Mouse (Mus musculus) hindbrain, embryonic 14.5 days (tissue): ENCODE results near the gene Mical3. TPM values are rescaled to one million over a fixed set of nuclear protein-coding genes. Genes with fewer than 3 reads are reported as not detected.

Source experiments
- ATAC-seq: fragments of 200-750 bp; cut with Nextera tagmentation; 2 replicates; pipeline ENCODE4 v1.8.0; 2017; ENCODE audit warnings: moderate number of reproducible peaks, mild to moderate bottlenecking, moderate TSS enrichment, moderate library complexity; ENCODE audit not compliant: low FRiP score
- DNase-seq: peaks from one replicate; pipeline ENCODE4 v3.0.0-alpha.2; 2015; ENCODE audit warnings: low spot score
- H3K27ac ChIP-seq: fragments of 300-500 bp; sonication (generic); 2 replicates; pipeline ENCODE4 v1.5.1; 2014; ENCODE audit warnings: mild to moderate bottlenecking, moderate library complexity
- H3K27me3 ChIP-seq: fragments of 300-500 bp; sonication (generic); 2 replicates; pipeline ENCODE4 v1.6.1; 2014; ENCODE audit warnings: mild to moderate bottlenecking, low read length, mixed read lengths; ENCODE audit not compliant: control insufficient read depth, insufficient read depth
- H3K36me3 ChIP-seq: fragments of 300-500 bp; sonication (generic); replicated peaks from 2 replicates; pipeline ENCODE4 v1.6.1; 2014; ENCODE audit not compliant: control insufficient read depth, insufficient read depth
- H3K4me1 ChIP-seq: fragments of 300-500 bp; sonication (generic); replicated peaks from 2 replicates; pipeline ENCODE4 v1.6.1; 2014; ENCODE audit warnings: antibody characterized with exemption, low read length, mixed read lengths; ENCODE audit not compliant: control insufficient read depth, insufficient read depth
- H3K4me2 ChIP-seq: fragments of 300-500 bp; sonication (generic); replicated peaks from 2 replicates; pipeline ENCODE4 v1.6.1; 2014; ENCODE audit warnings: mild to moderate bottlenecking, moderate library complexity
- H3K4me3 ChIP-seq: fragments of 300-500 bp; sonication (generic); replicated peaks from 2 replicates; pipeline ENCODE4 v1.5.1; 2014; ENCODE audit warnings: mild to moderate bottlenecking, low read length
- H3K9ac ChIP-seq: fragments of 300-500 bp; sonication (generic); 2 replicates; pipeline ENCODE4 v1.6.1; 2014
- H3K9me3 ChIP-seq: fragments of 300-500 bp; sonication (generic); 2 replicates; pipeline ENCODE4 v1.6.1; 2016; ENCODE audit warnings: low read length; ENCODE audit not compliant: control insufficient read depth
- WGBS: fragments of 180-500 bp; shearing (Covaris S2); extraction: QIAGEN DNeasy Blood & Tissue Kit; methylation state at CpG from one replicate; pipeline ENCODE4 v1.1.7; 2014; 5-methylcytosine and 5-hydroxymethylcytosine counted together
- polyA plus RNA-seq: library from polyadenylated mRNA; unstranded; fragments of >200 nt; fragmentation: Nextera tagmentation; extraction: Ambion mirVana; gene quantifications from 2 replicates; pipeline ENCODE4 v1.2.1, GENCODE M21; 2014

Mical3 gene
- polyA plus RNA-seq, 1 experiment from 2014 or later = 49.4 TPM

GRCm38 (mm10) chr6:121039719-121040118, 91.1 kb downstream of the Mical3 start:
- Histone ChIP-seq H3K27ac (no peak overlapping the region), H3K9ac (no peak overlapping the region), H3K9me3 (no peaks in the 10 kb centered on the region), H3K4me3 (no peak overlapping the region), H3K27me3 (no peaks in the 10 kb centered on the region), H3K4me1 (no peaks in the 10 kb centered on the region), H3K36me3 (peaks cover 71% of the 10 kb centered on the region), H3K4me2 (no peak overlapping the region)
- ATAC-seq (no peak), DNase-seq (no peak)
- 96% methylated on average over 3 of the region's 3 CpGs for WGBS

- no peak for ATAC-seq
- no peak overlapping the region for H3K4me2 ChIP-seq
- no peak for DNase-seq
- peaks cover 75% of the 10 kb centered on the region for H3K36me3 ChIP-seq
- no peaks in the 10 kb centered on the region for H3K9me3 ChIP-seq
- H3K4me1 ChIP-seq = no peaks in the 10 kb centered on the region
- no peak overlapping the region for H3K9ac ChIP-seq
- H3K27ac ChIP-seq = no peak overlapping the region
- no peaks in the 10 kb centered on the region for H3K27me3 ChIP-seq
- H3K4me3 ChIP-seq = no peak overlapping the region
- 87% methylated on average over 9 of the region's 9 CpGs for WGBS
Measured at GRCm38 (mm10) chr6:121039286-121039685, 91.5 kb downstream of the Mical3 start.

GRCm38 (mm10) chr6:121037086-121037485, 93.7 kb downstream of the Mical3 start:
- Histone ChIP-seq H3K27ac (no peak overlapping the region), H3K9ac (no peak overlapping the region), H3K4me2 (no peak overlapping the region), H3K4me3 (no peak overlapping the region), H3K9me3 (no peaks in the 10 kb centered on the region), H3K4me1 (no peaks in the 10 kb centered on the region), H3K36me3 (peaks cover 93% of the 10 kb centered on the region), H3K27me3 (no peaks in the 10 kb centered on the region)
- WGBS = 60% methylated on average over 4 of the region's 4 CpGs
- ATAC-seq (no peak), DNase-seq (no peak)

- Histone ChIP-seq H3K9me3 (no peaks in the 10 kb centered on the region), H3K27ac (no peak overlapping the region), H3K9ac (no peak overlapping the region), H3K36me3 (peaks cover 93% of the 10 kb centered on the region), H3K4me3 (no peak overlapping the region), H3K27me3 (no peaks in the 10 kb centered on the region), H3K4me1 (no peaks in the 10 kb centered on the region), H3K4me2 (no peak overlapping the region)
- ATAC-seq (no peak), DNase-seq (no peak)
- WGBS = 89% methylated on average over 3 of the region's 3 CpGs
Measured at GRCm38 (mm10) chr6:121035929-121036328, 94.9 kb downstream of the Mical3 start.

GRCm38 (mm10) chr6:121035268-121035667, 95.5 kb downstream of the Mical3 start:
- H3K4me3 ChIP-seq = no peak overlapping the region
- peaks cover 93% of the 10 kb centered on the region for H3K36me3 ChIP-seq
- DNase-seq (no peak), ATAC-seq (no peak)
- H3K27ac ChIP-seq = no peak overlapping the region
- no peak overlapping the region for H3K4me2 ChIP-seq
- no peaks in the 10 kb centered on the region for H3K9me3 ChIP-seq
- WGBS = 33% methylated on average over 12 of the region's 12 CpGs
- H3K4me1 ChIP-seq = no peaks in the 10 kb centered on the region
- H3K9ac ChIP-seq = no peak overlapping the region
- no peaks in the 10 kb centered on the region for H3K27me3 ChIP-seq

GRCm38 (mm10) chr6:121033250-121033649, 97.5 kb downstream of the Mical3 start:
- no peak overlapping the region for H3K4me2 ChIP-seq
- DNase-seq = no peak
- WGBS = 98% methylated on average over 3 of the region's 3 CpGs
- H3K9me3 ChIP-seq = no peaks in the 10 kb centered on the region
- H3K27ac ChIP-seq = no peak overlapping the region
- ATAC-seq = no peak
- peaks cover 95% of the 10 kb centered on the region for H3K36me3 ChIP-seq
- no peak overlapping the region for H3K9ac ChIP-seq
- no peaks in the 10 kb centered on the region for H3K27me3 ChIP-seq
- H3K4me1 ChIP-seq = no peaks in the 10 kb centered on the region
- no peak overlapping the region for H3K4me3 ChIP-seq

- DNase-seq = no peak
- Histone ChIP-seq H3K9ac (no peak overlapping the region), H3K9me3 (no peaks in the 10 kb centered on the region), H3K4me2 (no peak overlapping the region), H3K4me1 (peaks cover 4% of the 10 kb centered on the region; the same call in 1 of the 2 replicates), H3K4me3 (no peak overlapping the region), H3K27me3 (no peaks in the 10 kb centered on the region), H3K27ac (no peak overlapping the region), H3K36me3 (peaks cover 92% of the 10 kb centered on the region)
- ATAC-seq = no peak
- 94% methylated on average over 7 of the region's 7 CpGs for WGBS
Measured at GRCm38 (mm10) chr6:121031370-121031769, 99.4 kb downstream of the Mical3 start.

DNA sequence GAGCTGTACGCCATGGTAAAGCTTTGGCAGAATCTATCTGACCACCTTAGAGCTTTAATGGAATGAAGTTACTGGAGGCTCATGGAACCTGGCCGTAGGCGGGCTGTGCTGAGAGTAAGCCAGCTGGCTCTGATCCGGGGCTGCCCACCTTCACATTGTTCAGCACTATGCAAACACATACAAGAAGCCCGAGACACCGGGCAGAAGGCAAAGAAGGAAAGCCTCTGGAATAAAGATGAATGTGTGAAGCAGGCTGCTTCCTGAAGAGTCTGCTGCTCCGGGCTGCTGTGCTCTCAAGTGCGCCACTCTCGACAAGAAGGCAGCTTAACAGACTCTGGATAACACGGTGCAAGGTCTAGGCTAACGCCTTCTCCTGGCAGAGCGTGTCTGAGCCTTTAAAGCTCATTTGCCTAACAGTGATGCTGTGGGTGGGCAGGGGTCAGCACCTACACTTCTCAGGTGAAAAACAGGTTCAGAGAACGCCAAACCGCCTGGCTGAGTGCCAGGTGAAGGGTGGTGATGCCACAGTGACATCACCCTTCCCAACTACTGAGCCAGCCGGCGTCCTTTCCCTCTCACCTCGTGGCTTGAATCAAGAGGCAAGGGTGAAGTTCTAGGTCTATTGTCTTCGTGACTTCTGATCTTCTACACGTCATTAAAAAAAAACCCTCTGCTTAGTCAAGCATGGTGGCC, 100.8 kb downstream of the Mical3 start:
- peaks cover 88% of the 10 kb centered on the region for H3K36me3 ChIP-seq
- no peak overlapping the region for H3K9ac ChIP-seq
- H3K4me3 ChIP-seq = no peak overlapping the region
- 92% methylated on average over 19 of the region's 19 CpGs for WGBS
- H3K9me3 ChIP-seq = no peaks in the 10 kb centered on the region
- H3K27ac ChIP-seq = no peak overlapping the region
- DNase-seq = no peak
- H3K27me3 ChIP-seq = no peaks in the 10 kb centered on the region
- H3K4me2 ChIP-seq = no peak overlapping the region
- H3K4me1 ChIP-seq = peaks cover 4% of the 10 kb centered on the region; the same call in 1 of the 2 replicates
- ATAC-seq = no peak

DNA sequence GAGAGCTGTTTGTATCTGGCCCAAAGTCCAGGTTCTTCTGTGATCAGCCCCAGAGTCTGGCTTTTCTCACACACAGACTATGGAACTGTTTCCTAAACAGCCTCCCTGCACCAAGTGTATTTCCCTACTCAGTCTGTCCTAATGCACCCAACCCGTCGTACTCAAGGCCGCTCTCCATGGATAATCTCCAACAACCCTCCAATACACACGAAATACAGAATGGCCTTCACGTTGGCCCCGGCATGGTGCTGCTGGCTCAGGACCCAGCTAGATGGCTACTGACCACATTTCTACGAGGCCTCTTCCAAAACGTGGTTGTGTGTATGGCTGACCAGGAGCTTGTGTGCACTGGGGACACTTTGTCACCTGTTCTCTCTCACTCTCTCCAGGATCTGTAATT, 102.3 kb downstream of the Mical3 start:
- H3K9ac ChIP-seq = no peak overlapping the region
- no peak overlapping the region for H3K4me2 ChIP-seq

GRCm38 (mm10) chr6:121027314-121027713, 103.5 kb downstream of the Mical3 start:
- Histone ChIP-seq H3K9ac (no peak overlapping the region), H3K36me3 (peaks cover 88% of the 10 kb centered on the region), H3K4me2 (no peak overlapping the region), H3K27ac (no peak overlapping the region), H3K27me3 (no peaks in the 10 kb centered on the region), H3K9me3 (no peaks in the 10 kb centered on the region), H3K4me3 (no peak overlapping the region), H3K4me1 (peaks cover 4% of the 10 kb centered on the region; the same call in 1 of the 2 replicates)
- WGBS = 54% methylated on average over 5 of the region's 5 CpGs
- DNase-seq = no peak
- no peak for ATAC-seq

More for the DNA sequence above, 102.3 kb downstream of the Mical3 start:
- Histone ChIP-seq H3K27me3 (no peaks in the 10 kb centered on the region), H3K36me3 (peaks cover 88% of the 10 kb centered on the region), H3K9me3 (no peaks in the 10 kb centered on the region), H3K4me3 (no peak overlapping the region), H3K4me1 (peaks cover 4% of the 10 kb centered on the region; the same call in 1 of the 2 replicates), H3K27ac (no peak overlapping the region)
- ATAC-seq (no peak), DNase-seq (no peak)
- WGBS = 95% methylated on average over 8 of the region's 8 CpGs
